Mouse (Mus musculus): ENCODE results near the gene Ubxn6. TPM values are rescaled to one million over a fixed set of nuclear protein-coding genes. Genes with fewer than 3 reads are reported as not detected.

Ubxn6 gene
- total and polyA plus RNA-seq, 3 experiments = 28.2 to 42.2 TPM; not detected in 1

DNA sequence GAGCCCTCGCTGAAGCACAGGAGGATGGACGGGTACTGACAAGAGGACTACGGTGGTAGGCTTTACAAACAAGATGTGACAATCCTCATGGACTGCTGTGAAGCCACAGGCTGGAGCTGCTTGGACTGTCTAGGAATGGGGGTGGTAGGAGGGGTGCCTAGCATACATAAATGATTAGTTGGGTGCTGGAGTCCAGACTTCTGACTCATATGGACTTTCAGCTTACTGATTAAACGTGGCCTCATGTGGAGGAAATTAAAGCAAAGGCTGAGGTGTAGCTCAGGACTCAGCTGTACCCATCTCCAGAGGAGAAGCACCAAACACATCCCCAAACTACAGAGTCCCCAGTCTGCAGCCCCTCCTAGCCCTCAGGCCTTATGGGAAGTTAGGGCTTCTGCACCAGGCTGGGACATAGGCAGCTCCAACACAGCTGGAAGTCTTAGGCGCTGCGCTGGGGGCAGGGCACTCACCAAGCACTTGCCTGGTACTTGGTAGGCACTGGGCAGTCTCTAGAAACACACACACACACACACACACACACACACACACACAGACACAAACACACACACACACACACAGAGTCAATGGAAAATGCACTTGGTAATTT lies 42.6 kb downstream of the Ubxn6 start:
- DNase-seq (ENCODE audit: low read depth, low spot score) = no peak
- no peaks in the 10 kb centered on the region for H3K27me3 ChIP-seq (ENCODE audit: control insufficient read depth in 1 of 2, insufficient read depth in 2 of 2, low read length in 2 of 2)
- no peaks in the 10 kb centered on the region for H3K9me3 ChIP-seq (replicated peaks; ENCODE audit: insufficient read depth, low read length)
- no peak overlapping the region for H3K4me3 ChIP-seq (ENCODE audit: control insufficient read depth in 1 of 2, insufficient read depth in 1 of 2, low read depth in 2 of 2, low read length in 2 of 2)
- peaks cover 15 to 36% of the 10 kb centered on the region in 2 experiments for H3K36me3 ChIP-seq (ENCODE audit: control insufficient read depth in 1 of 2, insufficient read depth in 2 of 2, low read length in 2 of 2)
- peaks cover 18 to 36% of the 10 kb centered on the region in 2 experiments for H3K4me1 ChIP-seq (ENCODE audit: control insufficient read depth in 1 of 2, insufficient read depth in 2 of 2, low read length in 2 of 2)
- H3K27ac ChIP-seq (ENCODE audit: control insufficient read depth, low read depth, low read length) = peak overlapping the region; percentile 17; the same call in 1 of the 2 replicates
- 0 out of 2 replicates have a peak overlapping the region, but pooled peaks have one; percentile 27 for H3K9ac ChIP-seq (ENCODE audit: control insufficient read depth, low read depth, low read length, poor library complexity, severe bottlenecking)
- no peak for TF ChIP-seq GABPA (IDR thresholded peaks at IDR 0.05; ENCODE audit: low read depth, low read length)
- TF ChIP-seq ZC3H11A (IDR thresholded peaks at IDR 0.05; ENCODE audit: low read depth, low read length) = no peak
- TF ChIP-seq USF1 (IDR thresholded peaks at IDR 0.05; ENCODE audit: low read depth, low read length) = no peak
- TF ChIP-seq ELF1 (IDR thresholded peaks at IDR 0.05; ENCODE audit: low read depth, low read length) = no peak
- TF ChIP-seq CTCF (IDR thresholded peaks at IDR 0.05 in 2 of 3, conservative IDR thresholded peaks at IDR 0.05 in 1 of 3; ENCODE audit: control insufficient read depth in 1 of 3, insufficient read depth in 1 of 3, low read depth in 2 of 3, low read length in 3 of 3, poor library complexity in 1 of 3, severe bottlenecking in 1 of 3) = no peak
- no peak for TF ChIP-seq MXI1 (IDR thresholded peaks at IDR 0.05; ENCODE audit: low read depth, low read length)
- peaks cover 83% of the 10 kb centered on the region for H3K79me2 ChIP-seq (ENCODE audit: control insufficient read depth, insufficient read depth, low read length, poor library complexity)

DNA sequence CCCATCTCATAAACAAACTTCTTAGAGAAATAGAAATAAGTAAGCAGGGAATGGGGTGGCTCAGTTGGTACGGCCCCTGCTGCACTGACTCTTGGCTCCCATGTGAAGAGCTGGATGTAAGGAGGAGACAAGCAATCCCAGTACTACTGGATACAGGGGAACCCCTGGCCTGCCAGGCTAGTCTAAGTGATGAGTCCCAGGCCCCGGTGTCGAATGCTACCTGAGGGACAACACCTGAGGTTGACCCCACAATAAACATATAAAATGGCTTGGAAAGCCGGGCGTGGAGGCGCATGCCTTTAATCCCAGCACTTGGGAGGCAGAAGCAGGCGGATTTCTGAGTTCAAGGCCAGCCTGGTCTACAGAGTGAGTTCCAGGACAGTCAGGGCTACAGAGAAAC lies 43.4 kb downstream of the Ubxn6 start:
- Histone ChIP-seq H3K4me3 (ENCODE audit: control insufficient read depth in 1 of 2, insufficient read depth in 1 of 2, low read depth in 2 of 2, low read length in 2 of 2) (no peak overlapping the region), H3K9ac (ENCODE audit: control insufficient read depth, low read depth, low read length, poor library complexity, severe bottlenecking) (peak overlapping the region; percentile 44), H3K4me1 (ENCODE audit: control insufficient read depth in 1 of 2, insufficient read depth in 2 of 2, low read length in 2 of 2) (peaks cover 18 to 32% of the 10 kb centered on the region in 2 experiments), H3K79me2 (ENCODE audit: control insufficient read depth, insufficient read depth, low read length, poor library complexity) (peaks cover 89% of the 10 kb centered on the region), H3K27me3 (ENCODE audit: control insufficient read depth in 1 of 2, insufficient read depth in 2 of 2, low read length in 2 of 2) (no peaks in the 10 kb centered on the region), H3K9me3 (replicated peaks; ENCODE audit: insufficient read depth, low read length) (no peaks in the 10 kb centered on the region), H3K36me3 (ENCODE audit: control insufficient read depth in 1 of 2, insufficient read depth in 2 of 2, low read length in 2 of 2) (peaks cover 15 to 34% of the 10 kb centered on the region in 2 experiments), H3K27ac (ENCODE audit: control insufficient read depth, low read depth, low read length) (peak overlapping the region; percentile 74)
- TF ChIP-seq NRF1 (IDR thresholded peaks at IDR 0.05; ENCODE audit: insufficient read depth, low read depth, low read length, poor library complexity, severe bottlenecking) (no peak), TBP (IDR thresholded peaks at IDR 0.05; ENCODE audit: low read depth, low read length) (no peak), MYC (IDR thresholded peaks at IDR 0.05; ENCODE audit: low read depth, low read length) (no peak), TCF12 (IDR thresholded peaks at IDR 0.05; ENCODE audit: low read depth, low read length) (no peak), CHD1 (IDR thresholded peaks at IDR 0.05; ENCODE audit: low read depth, low read length) (no peak), MEF2A (IDR thresholded peaks at IDR 0.05; ENCODE audit: extremely low read depth, insufficient replicate concordance, low read depth, low read length, poor library complexity, severe bottlenecking) (no peak), RAD21 (IDR thresholded peaks at IDR 0.05; ENCODE audit: low read depth, low read length) (no peak), KAT2A (conservative IDR thresholded peaks at IDR 0.05; ENCODE audit: low read depth, low read length) (no peak), CHD2 (IDR thresholded peaks at IDR 0.05; ENCODE audit: low read length) (no peak), GATA1 (IDR thresholded peaks at IDR 0.05; ENCODE audit: low read depth, low read length) (no peak), GABPA (IDR thresholded peaks at IDR 0.05; ENCODE audit: low read depth, low read length) (no peak), SMC3 (IDR thresholded peaks at IDR 0.05; ENCODE audit: low read depth, low read length) (no peak), ZMIZ1 (IDR thresholded peaks at IDR 0.05; ENCODE audit: low read depth, low read length) (no peak), CTCF (IDR thresholded peaks at IDR 0.05 in 2 of 3, conservative IDR thresholded peaks at IDR 0.05 in 1 of 3; ENCODE audit: control insufficient read depth in 1 of 3, insufficient read depth in 1 of 3, low read depth in 2 of 3, low read length in 3 of 3, poor library complexity in 1 of 3, severe bottlenecking in 1 of 3) (no peak), EP300 (IDR thresholded peaks at IDR 0.05; ENCODE audit: low read depth in 1 of 2, low read length in 2 of 2) (no peak)
- no peak for DNase-seq (ENCODE audit: low read depth, low spot score)

Measured in MEL (cell line).